Mouse (Mus musculus): Measurements from ENCODE around the gene Cdc42. TPM values are rescaled to one million over a fixed set of nuclear protein-coding genes. Genes with fewer than 3 reads are reported as not detected.

Gene Cdc42
- total RNA-seq, 1 experiment from 2014 or later: 966 TPM

DNA sequence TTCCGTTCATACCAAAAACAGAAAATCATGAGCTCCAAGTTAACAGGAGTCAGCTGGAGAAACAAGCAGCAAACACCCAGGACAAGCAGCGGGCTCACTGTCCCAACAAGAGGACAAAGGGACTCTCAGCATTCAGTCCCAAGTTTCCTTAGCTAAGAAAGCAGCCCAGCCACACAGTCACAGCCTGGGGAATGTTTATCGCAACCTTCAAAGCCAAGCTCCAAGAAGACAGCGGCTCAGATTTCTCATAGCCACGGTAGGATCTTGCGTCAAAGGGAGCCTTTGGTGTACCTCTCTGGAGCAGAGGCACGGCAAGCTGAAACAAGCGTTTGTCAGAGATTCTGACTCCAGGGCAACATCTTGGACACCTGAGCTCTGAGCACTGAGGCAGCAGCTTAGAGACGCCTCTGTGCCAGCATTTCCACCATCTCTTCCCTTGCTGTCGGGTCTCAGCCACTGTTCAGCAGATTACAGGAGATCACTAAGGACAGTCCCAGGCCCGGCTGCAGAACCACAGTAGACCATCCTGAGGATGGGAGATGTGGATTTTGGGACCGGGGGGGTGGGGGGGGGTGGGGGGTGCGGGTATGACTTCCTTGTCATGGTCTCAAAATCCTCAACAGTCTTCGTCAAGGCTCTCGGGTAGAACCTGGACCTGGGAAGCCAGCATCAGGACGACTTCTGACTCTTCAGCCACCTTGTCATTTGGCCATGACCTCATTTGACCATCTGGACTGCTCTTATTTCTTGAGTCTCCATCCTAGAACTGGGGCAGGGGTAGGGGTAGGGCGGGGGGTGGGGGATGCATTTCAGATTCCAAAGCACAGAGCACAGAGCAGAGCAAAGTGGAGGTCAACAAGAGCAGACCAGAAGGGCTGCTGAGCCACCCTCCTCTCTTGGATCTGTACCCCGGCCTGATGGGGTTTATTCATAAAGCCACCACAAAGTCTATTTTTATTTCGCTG, 18.1 kb upstream of the Cdc42 start:
- ATAC-seq (replicated peaks; ENCODE audit: insufficient number of reproducible peaks, low FRiP score, low TSS enrichment, poor library complexity, severe bottlenecking): no peak

DNA sequence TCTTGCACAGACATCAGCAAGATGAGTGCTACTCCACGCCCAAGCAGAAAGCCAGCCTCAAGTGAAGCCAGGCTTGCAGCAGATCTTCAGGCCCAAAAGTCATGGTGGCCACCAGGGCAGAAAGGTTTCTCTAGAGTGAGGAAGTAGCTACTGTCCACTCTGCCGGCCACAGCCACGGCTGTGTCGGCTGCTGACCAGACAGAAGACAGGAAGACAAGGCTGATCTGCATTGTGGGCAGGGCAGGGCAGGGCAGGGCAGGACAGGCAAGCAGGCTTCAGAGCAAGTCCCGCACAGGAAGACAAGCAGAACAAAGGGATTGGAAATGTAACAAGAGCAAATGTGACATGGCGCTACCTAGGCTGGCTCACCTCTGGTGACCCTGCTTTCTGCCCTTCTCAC, 16.2 kb upstream of the Cdc42 start:
- peak; percentile 82 for ATAC-seq (replicated peaks; ENCODE audit: insufficient number of reproducible peaks, low FRiP score, low TSS enrichment, poor library complexity, severe bottlenecking)

DNA sequence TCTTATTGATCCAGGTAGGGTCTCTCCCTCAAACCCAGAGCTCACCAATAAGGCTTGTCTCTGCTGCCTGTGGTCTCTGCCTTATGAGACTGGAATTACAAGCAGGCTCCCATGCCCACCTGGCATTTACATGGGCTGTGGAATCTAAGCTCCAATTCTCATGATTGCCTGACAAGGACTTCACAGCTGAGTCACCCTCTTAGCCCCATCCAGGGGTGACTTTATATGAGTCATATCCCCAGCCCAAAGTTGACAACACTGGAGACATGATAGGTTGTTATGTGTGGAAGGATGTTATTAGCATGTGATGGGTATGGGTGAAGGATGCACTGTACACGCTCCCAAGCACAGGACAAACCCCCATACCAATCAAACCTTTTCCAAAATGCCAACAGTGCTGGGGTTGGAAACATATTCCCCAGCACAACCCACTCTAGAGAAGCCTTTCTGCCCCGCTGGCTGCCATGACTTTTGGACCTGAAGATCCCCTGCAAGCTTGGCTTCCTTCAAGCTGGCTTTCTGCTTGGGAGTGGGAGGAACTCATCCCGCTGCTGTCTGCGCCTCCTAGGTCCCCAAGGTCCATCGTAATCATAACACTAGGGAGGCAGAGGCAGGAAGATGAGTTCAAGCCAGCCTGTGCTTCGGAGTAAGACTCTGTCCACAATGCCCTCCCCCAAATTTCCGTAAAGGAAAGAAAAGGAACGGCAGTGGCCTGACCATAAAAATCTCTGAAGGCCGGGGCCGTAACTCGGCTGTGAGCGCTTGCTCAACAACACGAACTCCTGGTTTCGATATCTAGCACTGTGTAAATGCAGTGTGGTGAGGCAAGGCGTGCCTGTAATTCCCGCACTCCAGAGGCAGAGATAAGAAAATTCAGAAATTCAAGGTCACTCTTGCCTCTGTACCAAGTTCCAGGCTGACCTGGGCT, 14.3 kb upstream of the Cdc42 start:
- ATAC-seq (replicated peaks; ENCODE audit: insufficient number of reproducible peaks, low FRiP score, low TSS enrichment, poor library complexity, severe bottlenecking): no peak

DNA sequence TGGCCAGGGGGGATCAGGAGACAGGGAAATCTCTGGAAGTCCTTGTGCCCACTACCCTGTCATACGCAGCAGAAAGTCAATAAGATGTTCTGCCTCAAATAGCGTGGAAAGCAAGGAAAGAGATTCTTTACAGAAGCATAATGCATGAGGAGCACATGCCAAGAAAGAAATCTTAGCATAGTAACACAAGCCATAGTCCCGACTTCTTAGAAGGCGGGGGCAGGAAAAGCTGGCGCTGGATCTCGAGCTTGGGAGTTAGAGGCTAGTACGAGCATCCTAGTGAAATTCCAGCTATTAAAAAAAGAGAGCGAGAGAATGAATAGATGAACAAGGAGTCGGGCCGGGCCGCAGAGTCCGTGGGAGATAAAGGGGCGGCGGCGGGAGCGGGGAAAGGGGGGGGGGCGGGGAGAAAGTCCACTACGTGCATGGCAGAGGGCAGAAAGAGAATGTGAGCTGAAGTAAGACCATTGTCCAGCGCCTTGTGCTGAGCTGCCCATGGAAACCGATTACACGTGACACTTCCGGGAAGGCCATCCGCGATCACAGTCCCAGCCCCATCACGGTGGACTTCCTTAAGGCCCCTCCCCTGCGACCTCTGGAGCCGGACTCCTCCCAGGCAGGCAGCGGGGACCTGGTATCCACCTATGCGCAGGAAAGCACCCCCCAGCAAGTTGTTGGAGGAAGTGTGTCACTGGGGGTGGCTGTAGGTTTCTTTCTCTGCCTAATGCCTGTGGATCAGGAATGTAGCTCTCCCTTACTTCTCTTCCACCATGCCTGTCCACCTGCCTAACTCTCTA, 12.6 kb upstream of the Cdc42 start:
- no peak; the same call in 1 of the 2 replicates for ATAC-seq (replicated peaks; ENCODE audit: insufficient number of reproducible peaks, low FRiP score, low TSS enrichment, poor library complexity, severe bottlenecking)

DNA sequence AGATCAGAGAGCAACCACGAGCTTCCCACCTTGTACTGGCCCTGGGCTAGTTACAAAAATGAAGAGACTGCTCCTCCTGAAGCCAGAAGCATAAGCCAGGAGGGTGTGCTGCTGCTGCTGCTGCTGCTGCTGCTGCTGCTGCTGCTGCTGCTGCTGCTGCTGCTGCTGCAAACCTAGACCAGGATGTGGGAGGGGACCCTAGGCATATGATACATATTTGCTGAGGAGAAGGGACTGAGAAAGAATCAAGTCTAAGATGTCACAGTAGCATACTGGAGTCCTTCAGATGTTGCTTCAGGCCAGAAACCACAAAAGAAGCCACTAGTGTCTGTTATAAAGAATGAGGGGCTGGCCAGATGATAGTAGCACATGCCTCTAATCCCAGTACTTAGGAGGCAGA, 10.7 kb upstream of the Cdc42 start:
- no peak for ATAC-seq (replicated peaks; ENCODE audit: insufficient number of reproducible peaks, low FRiP score, low TSS enrichment, poor library complexity, severe bottlenecking)

DNA sequence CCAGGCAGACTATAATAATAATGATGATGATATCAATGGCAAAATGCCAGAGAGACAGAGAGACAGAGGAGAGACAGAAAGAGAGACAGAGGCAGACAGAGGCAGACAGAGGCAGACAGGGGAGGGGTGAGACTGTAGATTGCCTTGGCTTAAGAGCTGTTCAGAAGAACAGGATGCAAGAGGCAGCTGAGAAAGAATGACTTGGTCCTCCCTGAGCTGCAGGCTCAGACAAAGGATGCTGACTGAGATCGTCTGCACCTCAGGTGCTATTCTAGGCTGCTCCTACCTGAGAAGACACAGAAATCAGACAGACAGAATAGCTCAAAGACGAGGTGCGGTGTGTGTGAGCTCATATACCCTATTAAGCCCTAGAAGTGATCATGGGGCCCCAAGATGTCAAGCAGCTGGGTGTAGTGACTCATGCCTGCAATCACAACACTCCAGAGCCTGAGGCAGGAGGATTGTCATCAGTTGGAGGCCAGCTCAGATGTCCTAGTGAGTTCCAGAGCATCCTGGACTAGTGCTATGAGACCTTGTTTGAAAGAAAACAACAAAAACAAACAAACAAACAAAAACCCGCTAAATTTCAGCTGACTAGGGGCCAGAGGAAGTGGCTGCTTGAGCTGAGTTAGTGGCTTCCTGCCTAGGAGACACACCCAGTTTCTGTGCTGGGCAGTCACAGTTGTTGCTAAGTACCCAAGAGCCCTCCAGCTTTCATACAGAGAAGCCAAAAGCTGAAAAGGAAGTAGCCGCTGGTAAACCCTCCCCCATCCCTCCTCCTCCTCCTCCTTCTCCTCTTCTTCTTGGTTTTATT, 10.0 kb upstream of the Cdc42 start:
- ATAC-seq (replicated peaks; ENCODE audit: insufficient number of reproducible peaks, low FRiP score, low TSS enrichment, poor library complexity, severe bottlenecking): peak; percentile 82

DNA sequence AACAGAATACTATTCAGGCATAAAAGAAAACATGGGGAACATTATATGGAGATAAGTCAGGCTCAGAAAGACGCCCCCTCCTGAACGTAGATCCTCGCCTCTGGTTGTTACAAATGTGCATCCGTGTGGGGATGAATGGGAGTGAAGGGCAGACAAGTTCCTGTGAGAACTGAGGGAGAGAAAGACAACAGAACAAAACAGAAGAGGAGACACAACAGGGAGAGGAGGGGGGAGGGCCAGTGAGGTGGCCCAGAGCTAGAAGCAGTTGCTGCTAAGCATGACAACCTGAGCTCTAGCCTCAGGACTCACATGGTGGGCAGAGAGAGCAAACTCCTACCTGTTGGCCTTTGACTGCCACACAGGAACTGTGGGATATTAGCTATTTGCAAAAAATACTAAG, 8.6 kb upstream of the Cdc42 start:
- no peak for ATAC-seq (replicated peaks; ENCODE audit: insufficient number of reproducible peaks, low FRiP score, low TSS enrichment, poor library complexity, severe bottlenecking)

DNA sequence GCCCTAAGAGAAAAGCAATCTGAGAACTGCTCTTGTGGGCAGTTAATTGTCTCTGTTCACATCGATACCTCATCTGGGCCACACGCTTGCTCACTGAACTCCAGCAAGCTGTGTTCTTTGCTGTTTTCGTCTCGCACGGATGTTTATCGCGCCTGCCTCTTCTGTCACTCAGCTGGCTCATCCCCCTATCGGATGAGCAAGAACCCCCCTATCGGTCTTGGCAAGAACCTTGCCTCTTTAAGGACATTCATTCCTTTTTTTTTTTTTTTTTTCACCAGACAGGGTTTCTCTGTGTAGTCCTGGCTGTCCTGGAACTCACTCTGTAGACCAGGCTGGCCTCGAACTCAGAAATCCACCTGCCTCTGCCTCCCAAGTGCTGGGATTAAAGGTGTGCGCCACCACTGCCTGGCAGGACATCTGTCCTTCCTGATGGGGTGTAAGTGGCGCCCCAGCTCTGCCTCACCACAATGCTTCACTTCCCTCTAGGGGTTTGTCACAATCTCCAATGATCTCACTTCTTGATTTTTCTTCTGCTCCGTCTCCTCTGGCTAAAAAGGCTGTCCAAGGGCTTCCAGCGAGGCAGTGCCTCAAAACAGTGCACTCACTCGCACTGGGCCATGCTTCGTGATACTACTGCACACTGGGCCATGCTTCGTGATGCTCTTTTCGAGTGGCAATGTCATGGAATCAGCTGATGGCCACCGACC, 8.0 kb upstream of the Cdc42 start:
- peak; percentile 82 for ATAC-seq (replicated peaks; ENCODE audit: insufficient number of reproducible peaks, low FRiP score, low TSS enrichment, poor library complexity, severe bottlenecking)

DNA sequence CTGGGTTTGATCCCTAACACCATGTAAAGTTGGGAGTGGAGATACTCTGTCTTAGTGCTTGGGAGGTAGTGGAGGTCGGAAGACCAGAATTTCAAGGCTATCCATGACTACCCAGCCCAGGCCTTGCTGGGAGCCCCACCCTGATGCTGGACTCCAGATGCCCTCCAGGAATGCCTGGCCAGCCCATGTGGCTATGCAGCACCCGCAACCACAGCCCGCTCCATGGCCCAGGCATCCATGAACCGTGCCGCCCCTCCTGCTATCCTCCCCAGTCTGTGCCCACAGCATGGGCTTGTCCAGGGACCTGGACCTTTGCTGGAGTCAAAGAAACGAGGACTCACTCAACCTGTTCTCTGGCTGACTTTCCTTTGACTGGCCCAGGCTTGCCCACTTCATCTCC, 7.3 kb upstream of the Cdc42 start:
- no peak for ATAC-seq (replicated peaks; ENCODE audit: insufficient number of reproducible peaks, low FRiP score, low TSS enrichment, poor library complexity, severe bottlenecking)

DNA sequence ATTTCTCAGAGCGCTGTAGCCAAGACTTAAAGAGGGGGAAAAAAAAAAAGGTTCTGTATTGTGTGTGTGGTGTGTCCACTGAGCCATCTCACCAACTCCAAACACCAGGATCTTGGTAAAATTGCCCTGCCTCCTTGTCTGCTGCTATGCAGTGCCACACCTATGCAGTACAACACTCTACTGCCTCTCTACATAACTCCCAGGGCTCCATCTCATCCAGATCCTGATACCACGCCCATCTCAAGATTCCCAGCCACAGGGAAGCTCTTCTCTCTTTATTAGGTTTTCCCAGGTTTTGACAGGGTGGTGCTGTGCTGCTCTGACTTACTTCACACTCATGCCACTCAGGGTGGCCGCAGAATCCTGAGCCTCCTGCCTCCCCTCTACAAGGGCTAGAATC, 3.5 kb upstream of the Cdc42 start:
- ATAC-seq (replicated peaks; ENCODE audit: insufficient number of reproducible peaks, low FRiP score, low TSS enrichment, poor library complexity, severe bottlenecking): no peak

DNA sequence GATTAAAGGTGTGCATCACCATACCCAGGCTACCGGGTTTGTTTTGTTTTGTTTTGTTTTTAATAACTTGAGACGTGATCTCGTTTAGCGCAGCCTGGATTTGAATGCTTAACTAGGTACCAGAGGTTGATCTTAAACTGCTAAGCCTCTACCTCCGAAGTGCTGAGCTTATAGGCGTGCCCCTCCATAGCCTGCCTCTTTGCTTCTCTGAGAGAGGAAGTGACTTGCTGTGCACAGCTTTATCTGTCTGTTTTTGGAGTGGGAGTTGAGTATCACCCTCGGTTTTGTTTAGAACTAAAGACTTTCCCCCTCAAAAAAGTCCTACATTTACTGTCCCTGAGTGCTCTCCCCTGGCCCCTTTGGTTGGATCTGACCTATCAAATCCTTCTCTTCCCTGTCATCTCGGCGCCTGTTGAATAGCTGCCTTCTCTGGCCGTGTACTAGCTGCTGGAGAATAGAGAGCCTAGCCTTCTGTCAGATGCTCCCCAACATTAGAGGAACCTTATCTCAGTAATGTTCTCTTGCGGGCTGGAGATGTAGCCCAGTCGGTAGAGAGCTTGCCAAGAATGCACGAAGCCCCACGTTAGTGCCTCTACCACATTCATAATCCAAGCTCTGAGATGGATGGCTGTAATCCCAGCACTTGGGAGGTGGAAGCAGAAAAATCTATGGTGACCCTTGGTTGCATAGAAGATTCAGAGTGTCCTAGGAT, 927 bp upstream of the Cdc42 start:
- peak; percentile 54; the same call in 1 of the 2 replicates for ATAC-seq (replicated peaks; ENCODE audit: insufficient number of reproducible peaks, low FRiP score, low TSS enrichment, poor library complexity, severe bottlenecking)

DNA sequence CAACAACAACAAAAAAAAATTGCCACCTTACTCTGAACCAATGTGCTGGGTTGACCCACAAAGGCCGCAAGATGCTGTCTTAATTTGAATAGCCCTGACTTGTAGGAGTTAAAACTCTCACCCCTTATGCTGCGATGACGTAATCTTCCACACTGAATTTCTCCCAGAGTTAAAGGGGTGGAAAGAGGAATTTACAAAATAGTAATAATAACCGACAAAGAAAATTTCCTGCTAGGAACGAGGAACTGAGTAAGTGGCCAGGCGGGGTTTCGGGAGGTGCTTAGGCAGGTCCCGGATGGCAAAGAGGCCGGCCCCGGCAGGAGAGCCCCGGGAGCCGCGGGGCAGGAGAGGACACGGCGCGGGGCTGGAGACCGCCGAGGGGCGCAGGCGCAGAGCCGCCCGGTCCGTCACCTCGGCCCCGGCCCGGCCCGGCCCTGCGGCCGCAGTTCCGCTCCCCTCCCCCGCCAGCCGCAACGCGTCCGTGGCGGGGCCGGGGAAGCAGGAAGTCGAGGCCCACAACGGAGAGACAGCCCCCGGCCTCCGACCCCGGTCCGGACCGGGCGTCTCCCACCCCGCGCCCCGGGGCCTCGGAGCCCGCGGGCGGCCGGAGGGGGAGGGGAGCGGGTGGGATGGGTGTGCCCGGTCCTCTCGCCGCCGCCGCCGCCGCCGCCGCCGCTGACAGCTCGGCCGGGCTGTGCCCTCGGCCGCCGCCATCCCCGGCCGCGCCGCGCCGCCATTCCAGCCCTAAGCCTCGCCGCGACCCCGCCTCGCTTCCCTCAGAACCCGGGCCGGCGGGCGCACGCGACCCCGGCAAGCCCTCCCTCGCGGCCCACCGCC, 628 bp downstream of the Cdc42 start:
- peak; percentile 45 for ATAC-seq (replicated peaks; ENCODE audit: insufficient number of reproducible peaks, low FRiP score, low TSS enrichment, poor library complexity, severe bottlenecking)

DNA sequence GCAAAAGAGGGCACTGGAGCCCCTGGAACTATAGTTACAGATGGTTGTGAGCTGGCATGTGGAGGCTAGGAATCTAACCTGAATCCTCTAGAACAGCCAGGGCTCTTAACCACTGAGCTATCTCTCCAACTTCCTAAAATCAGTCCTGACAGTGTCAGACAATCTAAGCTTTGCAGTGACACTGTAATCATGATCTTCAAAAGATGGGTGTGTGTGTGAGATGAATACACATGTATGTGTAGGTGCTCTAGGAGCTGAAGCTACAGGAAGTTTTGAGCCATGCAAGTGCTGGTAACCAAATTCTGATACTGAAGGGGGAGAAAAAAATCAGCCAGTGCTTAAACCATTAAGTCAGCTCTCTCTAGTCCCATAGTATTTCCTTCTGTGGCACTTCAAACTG, 6.9 kb downstream of the Cdc42 start:
- ATAC-seq (replicated peaks; ENCODE audit: insufficient number of reproducible peaks, low FRiP score, low TSS enrichment, poor library complexity, severe bottlenecking): no peak

DNA sequence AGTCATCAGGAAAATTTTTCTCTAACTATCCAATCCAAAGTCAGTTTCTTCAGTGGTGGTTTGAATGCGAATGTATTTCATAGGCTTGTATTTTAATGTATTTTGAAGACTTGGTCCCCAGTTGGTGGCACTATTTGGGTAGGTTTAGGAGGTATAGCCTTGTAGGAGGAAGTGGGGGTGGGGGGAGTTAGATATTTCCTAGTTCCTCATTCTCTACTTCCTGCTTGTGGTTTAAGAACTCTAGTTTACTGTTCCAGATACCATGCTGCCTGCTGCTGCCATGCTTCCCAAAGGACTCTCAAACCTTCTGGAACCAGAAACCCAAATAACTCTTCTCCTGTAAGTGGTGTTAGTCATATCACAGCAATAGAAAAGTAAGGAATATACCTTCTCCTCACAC, 11.7 kb downstream of the Cdc42 start:
- peak; percentile 95 for ATAC-seq (replicated peaks; ENCODE audit: insufficient number of reproducible peaks, low FRiP score, low TSS enrichment, poor library complexity, severe bottlenecking)

DNA sequence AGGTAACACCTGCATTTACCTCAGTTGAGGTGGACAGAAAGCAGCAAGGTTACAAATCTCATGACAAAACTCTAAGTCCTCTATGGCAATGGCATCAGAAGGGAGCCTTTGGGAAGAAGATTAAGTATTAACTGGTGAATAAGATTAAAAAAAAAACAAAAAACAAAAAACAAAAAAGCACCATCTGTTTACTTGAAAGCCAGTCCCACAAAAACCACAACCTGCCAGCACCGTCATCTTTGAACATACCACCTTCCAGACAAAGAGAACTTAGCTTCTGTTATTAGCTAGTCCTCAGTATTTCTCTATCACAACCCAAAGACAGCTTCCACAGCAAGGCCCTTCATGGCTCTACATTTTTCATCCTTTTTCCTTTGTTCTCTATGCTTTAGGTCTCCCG, 12.4 kb downstream of the Cdc42 start:
- ATAC-seq (replicated peaks; ENCODE audit: insufficient number of reproducible peaks, low FRiP score, low TSS enrichment, poor library complexity, severe bottlenecking): no peak

DNA sequence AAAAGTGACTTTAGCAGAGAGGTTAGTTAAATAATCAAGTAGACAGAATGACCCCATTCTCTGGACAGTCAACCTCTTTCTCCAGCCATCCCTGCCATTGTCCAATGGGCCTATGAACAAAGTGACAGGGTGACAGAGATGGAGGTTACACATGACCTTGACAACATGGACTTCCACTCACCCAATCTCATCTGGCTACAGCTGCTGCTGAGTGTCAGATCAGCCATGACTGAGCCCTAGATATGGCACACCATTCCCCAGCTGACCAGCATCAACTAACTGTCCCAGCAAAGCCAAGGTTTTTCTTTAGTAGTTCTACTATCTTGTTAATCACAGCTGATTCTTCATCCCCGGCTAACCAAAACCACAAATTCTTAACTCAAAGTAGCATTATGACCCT, 14.7 kb downstream of the Cdc42 start:
- no peak for ATAC-seq (replicated peaks; ENCODE audit: insufficient number of reproducible peaks, low FRiP score, low TSS enrichment, poor library complexity, severe bottlenecking)

All from monocyte, adult 5-6 weeks (primary cell).